Mouse (Mus musculus): ENCODE results near the gene Sh2d2a. TPM values are rescaled to one million over a fixed set of nuclear protein-coding genes. Genes with fewer than 3 reads are reported as not detected.
"Not testable (repeated sequence)": the region's sequence is repeated elsewhere in the genome, so short reads cannot be mapped to it uniquely, and the experiment has no call there.

Gene Sh2d2a
- total RNA-seq, 2 experiments from 2014 or later, result not detected

DNA sequence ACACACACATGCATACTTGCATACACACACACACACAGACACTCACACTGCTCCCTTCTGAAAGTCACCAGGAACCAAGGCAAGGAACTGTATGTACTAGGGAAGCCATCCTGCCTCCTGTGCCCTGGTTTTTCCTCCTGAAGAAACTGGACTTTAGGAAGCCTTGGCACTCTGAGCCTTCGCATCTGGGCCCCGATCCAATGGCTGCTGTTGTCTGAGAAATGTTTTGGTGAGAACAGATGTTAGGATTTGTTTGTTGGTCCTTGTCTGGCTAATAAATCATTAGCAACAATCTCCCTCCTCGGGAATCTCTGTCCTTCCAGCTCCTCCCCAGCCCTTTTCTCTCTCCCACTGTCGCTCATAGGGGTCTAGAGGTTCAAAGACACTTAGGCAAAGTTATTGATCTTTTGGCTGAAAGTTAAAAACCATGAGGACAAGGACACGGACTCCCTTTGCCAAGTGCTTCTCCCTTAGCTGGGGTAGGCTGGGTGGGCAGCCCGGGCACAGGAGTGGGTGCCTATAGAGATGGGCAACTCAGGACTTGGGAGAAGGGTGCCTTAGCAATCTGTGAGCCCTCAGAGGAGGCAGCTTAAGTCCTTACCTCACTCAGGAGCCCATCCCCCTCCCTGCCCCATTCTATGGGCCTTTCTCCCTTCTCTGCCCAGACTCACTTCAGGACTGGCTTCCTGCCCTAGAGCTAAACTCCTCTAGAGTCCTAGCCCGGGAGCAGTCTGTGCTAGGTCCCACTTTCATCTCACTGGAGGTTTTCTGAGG is 8.4 kb downstream of the Sh2d2a start:
- peak in 1 of 2 experiments; percentile 22 for DNase-seq (ENCODE audit: low spot score in 2 of 2)

DNA sequence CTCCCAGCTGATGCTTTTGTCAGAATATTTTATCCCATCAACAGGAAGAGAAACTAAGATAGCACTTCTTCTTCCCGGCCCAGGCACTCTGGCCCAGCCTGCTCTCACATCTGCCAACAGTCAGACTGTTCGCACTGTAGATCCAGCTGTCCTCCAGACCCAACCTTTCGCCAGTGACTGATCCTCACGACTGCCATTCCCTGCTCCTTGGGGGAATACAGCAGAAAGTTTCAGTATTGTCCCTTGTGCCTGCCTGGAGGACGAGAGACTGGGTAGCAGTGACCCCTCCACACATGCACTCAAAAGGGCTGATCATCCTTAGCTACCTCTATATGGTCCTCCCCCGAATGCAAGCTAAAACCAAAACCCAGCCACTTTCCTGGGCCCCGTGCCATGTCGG is 9.4 kb downstream of the Sh2d2a start:
- DNase-seq (ENCODE audit: low spot score in 2 of 2), result no peak

DNA sequence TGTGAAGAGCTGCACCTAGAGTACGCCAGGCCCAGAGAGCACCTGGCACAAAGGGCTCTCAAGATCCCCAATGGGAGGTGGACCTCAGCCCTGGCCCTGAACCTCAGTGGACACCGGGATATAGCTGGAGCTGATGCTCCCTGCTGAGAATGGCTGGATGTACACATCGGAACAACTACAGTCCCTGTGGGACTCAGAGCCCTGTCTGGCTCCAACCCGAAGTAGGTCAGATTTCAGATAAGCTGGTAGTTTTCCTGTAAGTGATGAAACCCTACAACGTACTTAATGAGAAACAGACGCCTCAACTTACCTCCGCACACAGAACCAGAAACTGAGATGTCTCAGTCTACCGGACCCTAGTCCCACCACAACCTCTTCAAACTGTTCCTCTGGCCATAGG is 11.1 kb downstream of the Sh2d2a start:
- DNase-seq (ENCODE audit: low spot score in 2 of 2), result no peak

DNA sequence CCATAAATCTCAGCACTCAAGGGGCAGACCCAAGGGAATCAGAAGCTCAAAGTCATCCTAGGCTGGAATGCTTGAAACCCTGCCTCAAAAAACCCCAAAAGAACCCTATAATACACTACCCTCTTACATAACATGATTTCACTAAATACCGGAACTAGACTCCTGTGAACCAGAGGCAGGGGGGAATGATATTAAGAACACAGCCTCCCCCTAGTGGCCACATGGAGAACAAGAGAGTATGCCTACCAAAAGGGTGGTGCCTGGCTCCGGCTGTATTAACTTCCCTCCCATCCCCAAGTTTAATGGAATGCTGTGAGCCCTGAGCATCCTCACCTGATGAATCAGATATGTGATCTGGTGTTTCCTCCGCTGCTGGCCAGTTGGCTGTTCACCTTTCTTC is 13.3 kb downstream of the Sh2d2a start:
- peak; percentile 73 to 76 for DNase-seq (ENCODE audit: low spot score in 2 of 2)

DNA sequence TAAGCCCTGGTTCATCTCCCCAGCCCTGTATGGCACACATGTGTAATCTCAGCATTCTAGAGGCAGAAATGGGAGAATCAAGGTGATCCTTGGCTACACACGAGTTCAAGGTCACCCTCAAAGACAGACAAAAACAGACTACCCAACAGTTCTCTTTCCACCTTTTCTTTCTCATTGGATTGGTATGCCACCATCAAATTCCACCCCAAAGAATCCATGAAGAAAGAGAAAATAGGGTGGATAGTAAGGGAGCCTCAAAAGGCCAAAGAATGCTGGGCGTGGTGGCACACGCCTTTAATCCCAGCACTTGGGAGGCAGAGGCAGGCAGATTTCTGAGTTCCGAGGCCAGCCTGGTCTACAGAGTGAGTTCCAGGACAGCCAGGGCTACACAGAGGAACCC is 17.6 kb downstream of the Sh2d2a start:
- not testable (repeated sequence) for DNase-seq (ENCODE audit: low spot score in 2 of 2)

DNA sequence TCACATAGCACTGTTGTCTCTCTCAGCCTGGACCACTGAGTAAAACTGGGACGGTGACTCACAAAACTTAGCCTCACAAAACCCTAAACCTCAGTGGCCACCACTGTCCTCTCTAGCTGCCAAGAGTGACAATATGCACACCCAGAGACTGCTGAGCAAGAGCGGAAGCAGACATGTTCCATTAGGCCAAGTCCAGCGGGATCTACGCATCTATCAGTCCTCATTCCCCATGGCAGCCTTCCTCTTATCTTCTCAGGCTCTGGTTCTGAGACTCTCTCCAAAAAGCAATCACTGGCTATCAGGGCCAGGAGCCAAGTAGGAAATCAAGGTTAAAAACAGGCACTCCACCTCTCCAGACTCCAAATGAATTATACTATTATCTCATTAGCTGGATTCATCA is 31.2 kb downstream of the Sh2d2a start:
- no peak for DNase-seq (ENCODE audit: low spot score in 2 of 2)

DNA sequence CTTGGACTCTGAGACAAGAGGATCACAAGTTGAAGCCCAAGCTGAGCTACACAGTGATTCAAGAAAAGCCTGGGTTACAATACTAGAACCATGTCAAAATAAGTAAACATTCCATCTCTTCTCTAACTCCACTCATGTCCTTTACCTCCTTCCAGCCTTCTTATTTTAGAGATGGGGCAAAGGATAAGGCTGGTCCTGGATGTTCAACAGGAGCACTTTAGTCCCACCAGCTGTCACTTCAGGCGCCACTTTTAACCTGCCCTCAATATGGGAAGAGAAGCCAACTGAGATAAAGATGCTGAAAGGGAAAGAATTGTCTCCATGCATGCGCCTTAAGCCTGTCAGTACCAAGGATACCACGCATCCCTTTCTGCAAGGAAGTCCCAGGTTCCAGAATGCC is 37.7 kb downstream of the Sh2d2a start:
- no peak for DNase-seq (ENCODE audit: low spot score in 2 of 2)

DNA sequence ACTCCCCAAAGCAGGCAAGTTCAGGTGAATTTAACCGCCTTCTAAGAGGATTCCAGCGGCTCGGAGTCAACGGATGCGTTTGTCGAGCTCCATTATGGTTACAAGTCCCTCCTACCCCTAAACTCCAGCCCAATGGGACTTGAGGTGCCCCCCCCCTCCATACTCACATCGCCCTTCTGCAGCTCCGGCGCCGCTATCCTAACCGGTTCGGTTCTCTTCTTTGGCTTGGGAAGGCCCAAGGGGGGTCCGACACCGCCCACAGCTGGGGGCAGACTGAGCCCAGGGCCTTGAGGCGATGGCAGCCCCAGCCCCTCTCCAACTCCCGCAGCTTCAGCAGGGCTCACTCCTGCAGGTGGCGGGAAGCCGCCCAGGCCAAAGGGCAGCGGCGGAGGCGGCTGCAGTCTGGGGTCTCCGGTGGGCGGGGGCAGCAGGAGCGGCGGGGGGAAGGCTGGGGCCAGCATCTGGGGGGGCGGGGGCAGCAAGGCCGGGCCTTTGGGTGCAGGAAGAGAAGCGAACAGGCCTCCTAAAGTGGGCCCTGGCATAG is 38.2 kb downstream of the Sh2d2a start:
- peak; percentile 53 to 60 for DNase-seq (ENCODE audit: low spot score in 2 of 2)

DNA sequence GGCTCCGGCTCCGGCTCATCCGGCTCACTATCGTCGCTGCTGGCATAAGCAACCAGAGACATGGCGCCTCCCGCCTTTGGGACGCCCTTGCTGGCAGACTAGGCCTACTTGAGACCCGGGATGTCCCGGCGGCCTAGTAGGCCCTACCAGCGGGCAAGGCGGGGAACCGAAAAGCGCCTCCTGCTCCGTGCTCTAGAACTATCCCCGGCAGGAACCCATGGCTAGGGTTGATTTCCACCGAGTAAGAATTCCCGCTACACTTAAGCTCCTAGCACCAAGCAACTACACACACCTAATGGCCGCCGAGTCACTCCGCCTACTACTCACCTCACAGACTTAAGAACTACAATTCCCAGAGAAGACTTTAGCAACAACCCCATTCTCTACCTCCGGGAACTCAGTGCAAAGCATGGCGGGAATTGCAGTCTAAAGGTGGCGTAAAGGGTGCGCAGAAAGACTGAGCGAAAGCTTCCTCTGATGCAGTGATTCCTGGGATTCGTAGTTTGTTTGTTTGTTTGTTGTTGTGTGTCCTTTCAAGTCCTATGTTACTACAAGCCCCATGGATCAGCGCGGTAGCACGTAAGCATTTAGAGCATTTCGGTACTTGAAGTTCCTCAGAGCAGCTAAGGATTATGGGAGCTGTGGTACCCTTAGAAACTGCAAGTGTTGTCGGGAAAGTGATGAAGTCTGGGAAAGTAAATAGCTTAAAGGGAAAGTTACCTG is 38.9 kb downstream of the Sh2d2a start, which contains the start of gene Prcc:
Gene Prcc (minus strand): TSS at position 328 of the 723 bp plus-strand sequence.
- DNase-seq (ENCODE audit: low spot score in 2 of 2), result peak; percentile 84 to 87

DNA sequence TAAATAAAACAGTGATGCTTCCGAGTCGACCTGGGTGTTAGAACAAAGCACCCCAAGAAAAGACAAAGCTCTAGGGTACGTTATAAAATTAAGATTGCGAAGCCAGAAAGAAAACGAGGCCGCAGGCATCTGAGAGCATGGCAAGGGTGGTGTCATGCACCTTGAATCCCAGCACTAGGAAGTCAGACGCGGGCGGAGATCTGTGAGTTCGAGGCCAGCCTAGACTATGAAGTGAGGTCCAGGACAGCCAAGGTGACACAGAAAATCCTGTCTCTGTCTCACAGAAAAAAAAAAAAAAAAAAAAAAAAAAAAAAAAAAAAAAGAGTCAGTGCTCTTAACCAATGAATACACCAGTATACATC is 39.4 kb downstream of the Sh2d2a start:
- peak; percentile 40 to 65 for DNase-seq (ENCODE audit: low spot score in 2 of 2)

DNA sequence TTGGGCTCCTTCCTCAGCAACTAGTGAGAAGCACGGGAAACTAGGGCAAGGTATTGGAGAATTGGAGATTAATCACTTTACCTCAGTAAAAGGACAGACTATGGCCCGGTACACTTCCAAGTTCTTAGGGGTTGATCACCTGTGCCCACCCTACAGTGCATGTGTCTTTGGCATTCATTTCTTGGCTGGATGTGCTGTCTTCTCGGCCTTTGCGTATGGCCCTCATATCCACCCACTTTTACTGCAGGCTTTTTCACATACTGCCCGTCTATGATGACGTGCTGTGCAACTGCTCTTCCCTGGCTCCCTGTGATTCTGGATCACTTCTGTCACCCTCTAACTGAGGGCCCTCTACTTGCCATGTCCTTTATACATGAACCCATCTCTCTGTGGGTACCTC is 39.9 kb downstream of the Sh2d2a start:
- DNase-seq (ENCODE audit: low spot score in 2 of 2), result peak in 1 of 2 experiments; percentile 21

DNA sequence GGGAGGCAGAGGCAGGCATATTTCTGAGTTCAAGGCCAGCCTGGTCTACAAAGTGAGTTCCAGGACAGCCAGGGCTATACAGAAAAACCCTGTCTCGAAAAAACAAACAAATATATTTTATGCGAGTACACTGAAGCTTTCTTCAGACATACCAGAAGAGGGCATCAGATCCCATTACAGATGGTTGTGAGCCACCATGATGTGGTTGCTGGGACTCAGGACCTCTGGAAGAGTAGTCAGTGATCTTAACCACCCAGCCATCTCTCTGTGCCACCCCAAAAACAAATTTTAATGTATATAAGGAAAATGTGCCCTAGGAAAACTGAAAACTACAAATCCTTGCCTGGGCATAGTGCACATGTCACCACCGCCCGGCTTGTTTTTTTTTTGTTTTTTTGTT is 40.8 kb downstream of the Sh2d2a start:
- DNase-seq (ENCODE audit: low spot score in 2 of 2), result not testable (repeated sequence)

DNA sequence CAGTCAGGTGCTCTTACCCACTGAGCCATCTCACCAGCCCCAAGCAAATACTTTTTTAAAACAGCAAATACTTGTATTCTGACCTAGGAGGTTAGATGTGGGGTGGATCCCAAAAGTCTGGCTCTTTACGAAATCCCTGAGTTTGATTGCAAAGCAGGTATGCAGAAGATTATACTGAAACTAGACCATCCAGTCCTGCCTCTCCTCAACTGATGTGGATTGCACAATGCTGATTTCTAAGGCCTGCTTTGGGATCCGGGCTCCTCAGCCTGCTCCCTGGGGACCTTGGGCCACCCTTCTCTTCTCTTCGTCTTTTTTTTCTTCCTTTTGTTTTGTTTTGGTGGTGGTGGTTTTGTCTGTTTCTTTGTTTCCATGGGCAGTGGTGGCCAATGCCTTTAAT is 44.9 kb downstream of the Sh2d2a start:
- no peak for DNase-seq (ENCODE audit: low spot score in 2 of 2)

DNA sequence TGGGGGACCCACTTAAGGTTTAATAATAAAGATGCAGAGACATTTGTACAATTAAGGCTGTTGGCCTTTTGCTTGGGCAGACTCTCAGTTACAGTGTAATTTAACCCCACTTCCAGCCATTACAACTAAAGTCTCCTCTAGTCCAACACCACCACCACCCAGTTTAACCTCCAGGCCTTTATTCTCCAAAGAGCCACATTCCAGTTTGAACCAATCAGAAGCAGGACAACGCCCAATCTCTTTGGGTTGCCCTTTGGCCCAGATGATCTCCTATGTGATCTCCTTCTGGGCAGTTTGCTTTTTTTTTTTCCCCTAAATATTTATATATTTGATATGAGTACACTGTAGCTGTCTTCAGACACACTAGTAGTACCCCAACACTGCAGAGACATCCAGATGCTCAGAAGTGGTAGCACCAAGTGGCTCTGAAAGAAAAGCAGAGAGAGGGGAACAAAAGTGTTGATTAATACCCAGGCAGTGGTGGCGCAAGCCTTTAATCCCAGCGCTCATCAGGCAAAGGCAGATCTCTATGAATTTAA is 46.9 kb downstream of the Sh2d2a start:
- no peak for DNase-seq (ENCODE audit: low spot score in 2 of 2)

DNA sequence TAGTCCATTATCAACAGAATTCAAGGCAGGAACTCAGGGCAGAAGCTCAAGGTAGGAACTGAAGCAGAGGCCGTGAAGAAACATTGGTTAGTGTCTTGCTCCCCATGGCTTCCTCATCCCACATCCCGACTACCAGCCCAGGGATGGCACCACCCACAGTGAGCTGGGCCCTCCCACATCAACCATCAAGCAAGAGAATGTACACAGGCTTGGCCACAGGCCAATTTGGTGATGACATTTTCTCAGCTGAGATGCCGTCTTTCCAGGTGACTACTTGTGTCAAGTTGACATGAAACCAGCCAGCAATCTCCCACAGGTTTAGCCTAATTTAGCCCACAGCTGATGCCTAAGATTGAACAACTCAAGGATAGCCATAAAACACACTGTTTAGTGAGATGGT is 52.7 kb downstream of the Sh2d2a start:
- no peak for DNase-seq (ENCODE audit: low spot score in 2 of 2)

DNA sequence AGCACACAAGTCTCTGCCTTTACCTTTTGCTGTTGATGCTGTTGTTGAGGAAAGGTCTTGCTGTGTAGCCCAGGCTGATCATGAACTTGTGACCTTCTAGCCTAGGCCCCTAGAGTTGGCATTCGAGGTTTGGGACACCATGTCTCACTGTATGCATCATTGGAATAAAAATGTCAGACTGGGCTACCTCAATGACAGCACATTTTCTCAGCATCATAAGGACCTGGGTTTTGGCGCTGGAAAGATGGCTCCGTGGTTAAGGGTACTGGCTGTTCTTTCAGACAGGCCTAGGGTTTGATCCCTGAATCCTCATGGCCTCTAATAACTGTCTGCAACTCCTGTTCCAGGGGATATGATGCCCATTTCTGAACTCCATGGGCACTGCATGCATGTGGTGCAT is 53.2 kb downstream of the Sh2d2a start:
- no peak for DNase-seq (ENCODE audit: low spot score in 2 of 2)

DNA sequence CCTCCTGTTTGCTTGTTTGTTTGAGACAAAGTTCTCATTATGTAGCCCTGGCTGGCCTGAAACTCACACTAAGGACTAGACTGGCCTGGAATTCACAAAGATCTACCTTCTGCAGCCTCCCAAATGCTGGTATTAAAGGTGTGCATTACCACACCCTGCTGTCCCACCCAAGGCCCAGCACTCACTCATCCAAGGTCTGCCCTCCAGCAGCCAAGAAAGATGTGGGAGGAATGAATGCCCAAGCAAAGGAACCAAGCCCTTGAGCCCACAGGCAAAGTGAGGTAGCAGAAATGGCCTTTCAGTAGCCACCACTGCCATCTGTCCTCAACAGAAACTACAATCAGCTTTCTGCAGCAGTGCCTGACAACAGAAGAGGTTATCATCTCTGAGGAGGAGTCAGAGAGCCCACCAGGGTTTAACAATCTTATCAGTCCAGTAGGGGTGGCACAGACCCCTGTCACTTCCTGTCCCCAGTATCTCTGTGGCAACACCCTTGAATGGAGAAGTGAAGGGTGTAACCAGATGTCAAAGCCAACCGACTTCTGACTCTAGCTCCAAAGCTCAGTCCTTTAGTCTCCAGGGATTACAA is 54.6 kb downstream of the Sh2d2a start:
- no peak for DNase-seq (ENCODE audit: low spot score in 2 of 2)

DNA sequence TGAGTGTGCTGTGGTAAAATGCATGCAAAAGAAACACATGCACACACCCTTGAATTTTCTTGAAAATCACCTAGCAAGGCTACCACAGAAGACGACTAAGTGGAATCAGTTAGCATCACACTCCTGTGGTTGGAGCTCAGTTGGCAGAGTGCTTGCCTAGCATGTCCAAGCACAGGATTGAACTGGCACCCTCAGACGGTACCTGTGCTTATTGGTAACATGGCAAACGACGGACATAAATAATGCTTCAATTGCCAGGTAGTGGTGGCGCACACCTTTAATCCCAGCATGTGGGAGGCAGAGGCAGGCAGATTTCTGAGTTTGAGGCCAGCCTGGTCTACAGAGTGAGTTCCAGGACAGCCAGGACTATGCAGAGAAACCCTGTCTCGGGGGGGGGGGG is 55.4 kb downstream of the Sh2d2a start:
- DNase-seq (ENCODE audit: low spot score in 2 of 2), result not testable (repeated sequence)

DNA sequence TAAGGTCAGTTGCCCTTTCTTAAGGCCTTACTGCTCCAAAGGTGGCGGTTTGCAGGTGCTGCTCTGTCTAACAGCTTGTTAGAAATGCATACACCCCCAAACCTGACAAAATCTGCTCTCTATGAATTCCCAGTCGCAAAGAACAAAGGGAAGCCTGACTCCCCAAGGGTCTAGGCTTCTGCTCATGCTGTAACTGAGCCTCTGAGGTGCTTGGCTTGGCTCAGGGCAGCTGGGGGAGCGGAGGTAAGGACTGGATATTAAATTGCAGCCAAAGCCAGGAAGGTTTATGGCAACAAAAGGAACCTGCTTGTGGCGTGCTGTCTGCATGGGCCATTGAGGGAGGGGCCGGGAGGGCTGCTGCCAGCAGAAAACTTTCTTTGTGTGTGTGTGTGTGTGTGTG is 57.3 kb downstream of the Sh2d2a start:
- no peak for DNase-seq (ENCODE audit: low spot score in 2 of 2)
